Mouse (Mus musculus) stomach, embryonic 16.5 days (tissue): ENCODE measurements around the gene Riiad1. TPM values are rescaled to one million over a fixed set of nuclear protein-coding genes. Genes with fewer than 3 reads are reported as not detected.

Experiments
- ATAC-seq: fragments of 200-750 bp; cut with Nextera tagmentation; 2 replicates; pipeline ENCODE4 v1.8.0; 2017; ENCODE audit warnings: moderate number of reproducible peaks, moderate TSS enrichment; ENCODE audit not compliant: insufficient read depth, low FRiP score
- H3K27ac ChIP-seq: fragments of 300-500 bp; sonication (generic); 2 replicates; pipeline ENCODE4 v1.5.1; 2014; ENCODE audit warnings: low read length
- H3K27me3 ChIP-seq: fragments of 300-500 bp; sonication (generic); 2 replicates; pipeline ENCODE4 v1.6.1; 2014; ENCODE audit warnings: low read length, control low read depth, mixed read lengths; ENCODE audit not compliant: control insufficient read depth, insufficient read depth
- H3K36me3 ChIP-seq: fragments of 300-500 bp; sonication (generic); 2 replicates; pipeline ENCODE4 v1.6.1; 2014; ENCODE audit warnings: low read length; ENCODE audit not compliant: control insufficient read depth, insufficient read depth
- H3K4me1 ChIP-seq: fragments of 300-500 bp; sonication (generic); 2 replicates; pipeline ENCODE4 v1.6.1; 2014; ENCODE audit warnings: low read length, control low read depth, mixed read lengths; ENCODE audit not compliant: control insufficient read depth, insufficient read depth
- H3K4me2 ChIP-seq: fragments of 300-500 bp; sonication (generic); 2 replicates; pipeline ENCODE4 v1.6.1; 2014; ENCODE audit warnings: low read depth, low read length, mixed read lengths
- H3K4me3 ChIP-seq: fragments of 300-500 bp; sonication (generic); replicated peaks from 2 replicates; pipeline ENCODE4 v1.5.1; 2014; ENCODE audit warnings: mild to moderate bottlenecking, low read length
- H3K9ac ChIP-seq: fragments of 300-500 bp; sonication (generic); 2 replicates; pipeline ENCODE4 v1.6.1; 2014; ENCODE audit warnings: low read length
- H3K9me3 ChIP-seq: fragments of 300-500 bp; sonication (generic); replicated peaks from 2 replicates; pipeline ENCODE4 v1.6.1; 2016; ENCODE audit warnings: low read length, control low read depth; ENCODE audit not compliant: control insufficient read depth
- WGBS: fragments of 180-500 bp; shearing (Covaris S2); extraction: QIAGEN DNeasy Blood & Tissue Kit; methylation state at CpG from one replicate; pipeline ENCODE4 v1.1.7; 2014; 5-methylcytosine and 5-hydroxymethylcytosine counted together
- polyA plus RNA-seq: library from polyadenylated mRNA; unstranded; fragments of >200 nt; fragmentation: Nextera tagmentation; extraction: Ambion mirVana; gene quantifications from 2 replicates; pipeline ENCODE4 v1.2.1, GENCODE M21; 2015

The Riiad1 gene
- polyA plus RNA-seq, 1 experiment from 2014 or later: 3.4 TPM

DNA sequence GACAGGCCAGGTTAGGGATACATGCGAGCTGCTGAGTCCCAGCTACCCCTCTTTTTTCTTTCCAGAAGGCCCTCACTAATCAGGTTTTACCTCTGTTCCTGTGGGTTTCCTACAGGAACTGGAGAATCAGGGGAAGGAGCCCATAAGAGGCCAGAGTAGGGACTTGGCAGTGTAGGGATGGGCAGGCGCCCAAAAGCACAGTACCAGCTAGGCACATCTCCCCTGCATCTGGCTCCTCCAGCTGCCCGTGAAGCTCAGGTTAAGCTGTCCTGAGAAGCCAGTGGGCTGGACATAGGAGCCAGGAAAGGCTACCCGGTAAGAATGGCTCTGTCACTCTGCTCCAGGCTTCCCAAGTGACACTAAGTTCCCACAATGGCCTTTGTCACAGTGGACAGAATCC lies 1.3 kb upstream of the Riiad1 start:
- H3K4me1 ChIP-seq: no peaks in the 10 kb centered on the region
- H3K4me2 ChIP-seq: no peak overlapping the region
- no peak overlapping the region for H3K4me3 ChIP-seq
- H3K27ac ChIP-seq: no peak overlapping the region
- 63% methylated on average over 4 of the region's 4 CpGs for WGBS
- no peak for ATAC-seq
- no peaks in the 10 kb centered on the region for H3K36me3 ChIP-seq
- H3K9me3 ChIP-seq: no peaks in the 10 kb centered on the region
- H3K9ac ChIP-seq: no peak overlapping the region
- H3K27me3 ChIP-seq: peaks cover 4% of the 10 kb centered on the region; the same call in 1 of the 2 replicates

DNA sequence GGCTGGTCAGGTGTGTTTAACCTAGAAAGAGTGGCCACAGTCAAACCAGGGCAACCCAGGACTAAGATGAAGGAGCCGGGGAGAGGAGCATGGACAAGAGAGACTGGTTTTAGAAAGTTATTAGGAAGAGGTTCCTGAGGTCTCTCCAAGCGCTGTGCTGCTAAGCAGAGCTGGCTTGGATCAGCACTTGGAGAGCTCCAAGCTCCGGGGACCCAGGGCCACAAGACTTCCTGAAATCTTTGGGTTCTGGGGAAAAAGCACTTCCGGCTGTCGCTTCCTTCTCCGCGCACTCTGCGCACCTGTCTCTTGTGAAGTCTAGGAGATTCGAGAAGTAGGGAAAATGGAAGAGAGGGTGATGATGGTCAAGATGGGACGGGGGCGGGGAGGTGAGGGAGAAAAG lies 577 bp downstream of the Riiad1 start:
- peak overlapping the region; percentile 23 for H3K4me3 ChIP-seq

DNA sequence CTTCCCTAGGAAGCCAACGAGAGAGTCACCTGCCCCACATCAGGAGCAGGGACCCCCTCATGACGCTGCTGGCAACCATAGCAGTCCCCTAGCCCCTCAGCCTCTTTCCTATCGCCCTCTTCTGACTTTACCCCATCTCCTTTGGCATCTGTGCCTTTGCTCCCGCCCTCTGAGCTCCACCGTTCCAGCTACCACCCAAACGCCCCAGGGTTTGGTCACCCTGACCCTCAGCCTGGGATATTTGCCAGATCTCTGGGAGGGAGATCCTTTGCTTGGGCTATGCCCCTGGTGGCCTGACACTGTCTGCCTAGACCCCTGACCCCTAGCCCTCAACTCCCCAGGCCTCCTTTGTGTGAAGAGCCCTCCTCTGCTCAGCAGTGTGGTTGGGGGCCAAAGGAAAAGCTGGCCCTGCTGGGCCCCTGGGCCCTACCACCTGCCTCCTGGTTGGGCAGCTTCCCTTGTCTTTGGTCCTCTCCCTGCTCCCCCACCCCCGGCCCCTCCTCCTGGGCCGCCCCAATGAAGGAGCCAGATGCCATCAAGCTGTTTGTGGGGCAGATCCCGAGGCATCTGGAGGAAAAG lies 1.5 kb downstream of the Riiad1 start:
- Histone ChIP-seq H3K27me3 (peaks cover 4% of the 10 kb centered on the region; the same call in 1 of the 2 replicates), H3K36me3 (no peaks in the 10 kb centered on the region), H3K4me2 (no peak overlapping the region), H3K4me1 (no peaks in the 10 kb centered on the region), H3K9ac (no peak overlapping the region), H3K9me3 (no peaks in the 10 kb centered on the region), H3K27ac (no peak overlapping the region), H3K4me3 (peak overlapping the region; percentile 11; the same call in 1 of the 2 replicates)
- 15% methylated on average over 9 of the region's 9 CpGs for WGBS
- ATAC-seq: no peak

More for the DNA sequence above, 577 bp downstream of the Riiad1 start:
- no peak overlapping the region for H3K9ac ChIP-seq
- no peaks in the 10 kb centered on the region for H3K9me3 ChIP-seq
- H3K36me3 ChIP-seq: no peaks in the 10 kb centered on the region
- no peaks in the 10 kb centered on the region for H3K4me1 ChIP-seq
- peaks cover 4% of the 10 kb centered on the region; the same call in 1 of the 2 replicates for H3K27me3 ChIP-seq
- WGBS: 10% methylated on average over 11 of the region's 11 CpGs
- H3K27ac ChIP-seq: no peak overlapping the region
- no peak for ATAC-seq
- H3K4me2 ChIP-seq: peak overlapping the region; percentile 43

DNA sequence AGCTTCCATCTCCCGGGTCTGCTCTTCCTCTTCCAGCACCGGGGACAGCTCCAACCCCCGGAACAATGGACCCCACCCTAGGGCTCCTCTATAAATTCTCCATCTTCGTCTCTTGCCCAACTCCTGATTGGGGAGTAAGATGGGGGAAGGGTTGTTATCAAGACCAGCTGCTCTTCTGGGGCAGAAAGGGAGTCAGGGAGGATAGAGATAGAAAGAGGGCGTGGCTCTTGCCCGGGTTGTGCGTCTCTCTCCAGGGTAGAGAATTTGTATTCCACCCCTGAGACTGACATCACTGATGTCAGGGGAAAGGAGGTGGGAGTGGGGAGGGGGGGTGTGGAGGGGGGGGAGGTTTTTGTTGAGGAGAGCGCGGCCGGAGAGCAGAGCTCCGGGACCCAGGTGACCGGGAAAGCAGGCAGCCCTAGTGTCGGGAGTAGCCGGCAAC lies 2.1 kb downstream of the Riiad1 start, which contains the start of gene Celf3:
Gene Celf3, plus strand, starts transcription at position 315 of the 442 bp plus-strand sequence.
- Histone ChIP-seq H3K9ac (no peak within 1 kb of the TSS), H3K27me3 (peaks cover 4% of the 10 kb centered on the region; the same call in 1 of the 2 replicates), H3K4me2 (0 out of 2 replicates have a peak within 1 kb of the TSS, but pooled peaks have one; percentile 43), H3K4me3 (peak within 1 kb of the TSS; percentile 11; the same call in 1 of the 2 replicates), H3K36me3 (no peaks in the 10 kb centered on the region), H3K9me3 (no peaks in the 10 kb centered on the region), H3K4me1 (0 out of 2 replicates have a peak, but pooled peaks cover 3% of the 10 kb centered on the region), H3K27ac (no peak within 1 kb of the TSS)
- 2% methylated on average over 14 of the region's 14 CpGs for WGBS
- ATAC-seq: peak; percentile 25; the same call in 1 of the 2 replicates

DNA sequence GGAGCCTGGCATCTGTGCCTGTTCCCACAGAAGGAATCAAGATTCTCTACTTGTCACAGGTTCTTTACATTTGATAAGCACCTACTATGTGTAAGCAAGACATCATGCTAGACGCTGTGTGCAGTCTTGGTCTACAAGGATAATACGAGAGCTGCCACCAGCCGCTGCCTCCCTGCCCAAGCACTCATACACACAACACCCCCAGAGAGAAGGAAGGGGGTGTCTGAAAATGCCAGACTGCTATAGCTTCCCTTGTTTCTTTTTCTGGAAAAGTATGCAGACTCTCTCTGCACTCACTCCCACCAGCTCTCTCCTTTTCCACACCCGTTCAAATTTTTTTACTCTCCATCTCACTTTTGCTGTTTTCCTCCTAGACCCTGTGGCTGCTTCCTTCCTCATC lies 2.7 kb downstream of the Riiad1 start:
- no peak overlapping the region for H3K9ac ChIP-seq
- no peak overlapping the region for H3K4me3 ChIP-seq
- no peaks in the 10 kb centered on the region for H3K36me3 ChIP-seq
- no peaks in the 10 kb centered on the region for H3K9me3 ChIP-seq
- no peak overlapping the region for H3K27ac ChIP-seq
- no peak for ATAC-seq
- peaks cover 4% of the 10 kb centered on the region; the same call in 1 of the 2 replicates for H3K27me3 ChIP-seq
- H3K4me2 ChIP-seq: no peak overlapping the region
- WGBS: 62% methylated on average over 4 of the region's 4 CpGs
- 0 out of 2 replicates have a peak, but pooled peaks cover 3% of the 10 kb centered on the region for H3K4me1 ChIP-seq

DNA sequence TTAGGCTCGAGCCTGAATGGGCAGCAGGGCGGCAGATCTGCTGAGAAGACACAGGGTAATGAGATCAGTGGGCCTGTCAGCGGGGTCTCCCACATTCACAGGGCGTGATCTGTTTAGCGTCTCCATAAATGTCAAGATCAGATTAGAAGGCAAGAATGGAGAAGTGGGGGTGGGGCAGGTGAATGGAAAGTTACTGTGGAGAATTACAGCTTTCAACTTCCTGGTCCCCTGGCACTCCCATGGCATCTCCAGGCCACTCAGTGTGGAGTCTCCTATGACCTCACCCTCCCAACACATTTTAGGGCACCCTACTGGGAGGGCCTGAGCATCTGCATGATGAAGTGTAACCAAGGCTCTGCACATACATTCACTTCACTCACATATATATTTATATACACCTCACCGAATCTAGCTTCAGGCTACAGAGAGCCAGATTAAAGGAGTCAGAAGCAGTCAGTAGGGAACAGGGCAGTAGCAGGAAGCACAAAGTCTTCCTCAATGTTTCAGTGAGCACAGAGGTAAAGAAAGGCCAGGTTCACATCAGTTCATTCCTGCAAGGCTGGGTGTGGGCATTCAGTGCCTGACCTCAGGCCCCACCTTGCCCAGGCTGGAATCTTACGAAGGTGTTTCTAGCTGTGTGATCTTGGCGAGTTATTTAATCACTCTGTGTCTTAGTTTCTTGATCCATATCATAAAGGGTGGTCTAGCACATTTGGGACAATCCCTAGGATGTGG lies 3.7 kb downstream of the Riiad1 start:
- H3K27ac ChIP-seq: peak overlapping the region; percentile 56
- H3K4me1 ChIP-seq: 0 out of 2 replicates have a peak, but pooled peaks cover 3% of the 10 kb centered on the region
- peak; percentile 47; the same call in 1 of the 2 replicates for ATAC-seq
- H3K4me2 ChIP-seq: no peak overlapping the region
- no peaks in the 10 kb centered on the region for H3K36me3 ChIP-seq
- H3K9ac ChIP-seq: no peak overlapping the region
- 32% methylated on average over 8 of the region's 8 CpGs for WGBS
- no peak overlapping the region for H3K4me3 ChIP-seq
- H3K9me3 ChIP-seq: no peaks in the 10 kb centered on the region
- peaks cover 4% of the 10 kb centered on the region; the same call in 1 of the 2 replicates for H3K27me3 ChIP-seq

DNA sequence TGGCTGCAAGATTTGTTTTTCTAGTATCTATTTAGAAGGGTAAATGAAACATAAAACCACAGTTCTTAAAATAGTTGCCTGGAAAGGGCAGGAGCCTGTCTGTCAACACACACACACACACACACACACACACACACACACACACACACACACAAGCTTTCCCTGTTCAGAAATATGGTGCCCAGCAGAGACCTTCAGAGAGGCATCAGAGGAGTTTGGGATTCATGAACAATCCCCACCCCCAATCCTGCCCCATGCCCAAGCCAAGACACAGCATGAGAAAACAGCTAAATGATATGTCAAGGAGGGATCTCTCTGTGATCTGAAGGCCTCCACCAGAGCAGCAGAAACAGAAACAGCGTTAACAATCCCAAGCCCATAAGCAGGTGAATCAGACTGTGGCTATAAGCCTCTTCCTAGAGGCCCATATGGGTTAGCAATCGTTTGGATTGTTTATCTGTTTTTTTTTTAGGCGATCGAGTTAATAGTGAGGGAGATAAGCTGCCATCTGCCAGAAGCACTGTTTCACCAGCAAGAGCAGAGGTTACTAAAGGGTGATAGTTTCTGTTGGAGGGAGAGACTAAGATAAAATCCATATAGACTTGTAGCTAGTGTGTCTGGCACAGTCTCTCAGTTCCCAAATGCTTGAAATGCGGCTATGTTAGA lies 6.4 kb downstream of the Riiad1 start:
- Histone ChIP-seq H3K9me3 (no peaks in the 10 kb centered on the region), H3K4me3 (no peak overlapping the region), H3K4me1 (0 out of 2 replicates have a peak, but pooled peaks cover 3% of the 10 kb centered on the region), H3K36me3 (no peaks in the 10 kb centered on the region), H3K27ac (no peak overlapping the region), H3K27me3 (no peaks in the 10 kb centered on the region), H3K9ac (no peak overlapping the region), H3K4me2 (no peak overlapping the region)
- WGBS: 50% methylated on average over 5 of the region's 5 CpGs
- ATAC-seq: no peak

DNA sequence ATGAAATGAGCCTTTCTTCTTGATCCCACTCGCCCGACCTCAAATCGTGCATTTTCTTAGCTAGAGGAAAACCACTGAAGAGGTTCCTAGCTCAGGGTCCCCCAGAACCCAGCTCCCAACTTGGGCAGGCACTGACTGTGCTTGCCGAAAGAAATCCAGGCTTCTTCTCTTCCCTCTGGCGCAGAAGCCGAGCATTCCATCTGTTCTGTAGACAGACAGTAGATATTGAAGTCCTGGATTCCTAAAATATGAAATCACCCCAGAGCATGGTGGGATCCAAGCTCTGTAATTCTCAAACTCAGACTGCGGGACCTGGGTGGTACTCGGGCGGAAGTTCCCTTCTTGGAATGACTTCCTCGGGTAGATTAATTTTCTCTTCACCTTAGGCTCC lies 7.0 kb downstream of the Riiad1 start:
- no peak overlapping the region for H3K9ac ChIP-seq
- no peak for ATAC-seq
- no peaks in the 10 kb centered on the region for H3K9me3 ChIP-seq
- peak overlapping the region; percentile 49; the same call in 1 of the 2 replicates for H3K27ac ChIP-seq
- H3K27me3 ChIP-seq: no peaks in the 10 kb centered on the region
- WGBS: 49% methylated on average over 10 of the region's 10 CpGs
- no peaks in the 10 kb centered on the region for H3K36me3 ChIP-seq
- H3K4me2 ChIP-seq: no peak overlapping the region
- H3K4me3 ChIP-seq: no peak overlapping the region
- 0 out of 2 replicates have a peak, but pooled peaks cover 3% of the 10 kb centered on the region for H3K4me1 ChIP-seq
